Mouse (Mus musculus) liver, embryonic 13.5 days (tissue): ENCODE measurements around the gene Gm527. TPM values are rescaled to one million over a fixed set of nuclear protein-coding genes. Genes with fewer than 3 reads are reported as not detected.

Source experiments
- ATAC-seq: fragments of 200-750 bp; cut with Nextera tagmentation; 2 replicates; pipeline ENCODE4 v1.8.0; 2017; ENCODE audit warnings: low read depth, mild to moderate bottlenecking, moderate number of reproducible peaks, moderate library complexity
- DNase-seq: peaks from one replicate; pipeline ENCODE4 v3.0.0; 2022
- H3K27ac ChIP-seq: fragments of 300-500 bp; sonication (generic); 2 replicates; pipeline ENCODE4 v1.5.1; 2015; ENCODE audit warnings: moderate library complexity, mild to moderate bottlenecking, inconsistent platforms
- H3K27me3 ChIP-seq: fragments of 300-500 bp; sonication (generic); 2 replicates; pipeline ENCODE4 v1.6.1; 2015; ENCODE audit warnings: mild to moderate bottlenecking, inconsistent platforms
- H3K36me3 ChIP-seq: fragments of 300-500 bp; sonication (generic); 2 replicates; pipeline ENCODE4 v1.6.1; 2015; ENCODE audit warnings: mild to moderate bottlenecking, inconsistent platforms
- H3K4me1 ChIP-seq: fragments of 300-500 bp; sonication (generic); replicated peaks from 2 replicates; pipeline ENCODE4 v1.6.1; 2015; ENCODE audit warnings: inconsistent platforms
- H3K4me2 ChIP-seq: fragments of 300-500 bp; sonication (generic); 2 replicates; pipeline ENCODE4 v1.6.1; 2015; ENCODE audit warnings: inconsistent platforms, mild to moderate bottlenecking, moderate library complexity
- H3K4me3 ChIP-seq: fragments of 300-500 bp; sonication (generic); replicated peaks from 2 replicates; pipeline ENCODE4 v1.5.1; 2015; ENCODE audit warnings: mild to moderate bottlenecking, inconsistent platforms
- H3K9ac ChIP-seq: fragments of 300-500 bp; sonication (generic); 2 replicates; pipeline ENCODE4 v1.6.1; 2015; ENCODE audit warnings: mild to moderate bottlenecking, inconsistent platforms
- H3K9me3 ChIP-seq: fragments of 300-500 bp; sonication (generic); replicated peaks from 2 replicates; pipeline ENCODE4 v1.6.1; 2016; ENCODE audit warnings: inconsistent platforms
- WGBS: fragments of 180-500 bp; shearing (Covaris S2); methylation state at CpG from one replicate; pipeline ENCODE4 v1.1.7; 2015; ENCODE audit not compliant: insufficient replicate concordance; 5-methylcytosine and 5-hydroxymethylcytosine counted together
- polyA plus RNA-seq: library from polyadenylated mRNA; unstranded; fragments of >200 nt; fragmentation: Nextera tagmentation; extraction: Ambion mirVana; gene quantifications from 2 replicates; pipeline ENCODE4 v1.2.1, GENCODE M21; 2015

Gene Gm527
- polyA plus RNA-seq, 1 experiment from 2014 or later, result 1.0 TPM

DNA sequence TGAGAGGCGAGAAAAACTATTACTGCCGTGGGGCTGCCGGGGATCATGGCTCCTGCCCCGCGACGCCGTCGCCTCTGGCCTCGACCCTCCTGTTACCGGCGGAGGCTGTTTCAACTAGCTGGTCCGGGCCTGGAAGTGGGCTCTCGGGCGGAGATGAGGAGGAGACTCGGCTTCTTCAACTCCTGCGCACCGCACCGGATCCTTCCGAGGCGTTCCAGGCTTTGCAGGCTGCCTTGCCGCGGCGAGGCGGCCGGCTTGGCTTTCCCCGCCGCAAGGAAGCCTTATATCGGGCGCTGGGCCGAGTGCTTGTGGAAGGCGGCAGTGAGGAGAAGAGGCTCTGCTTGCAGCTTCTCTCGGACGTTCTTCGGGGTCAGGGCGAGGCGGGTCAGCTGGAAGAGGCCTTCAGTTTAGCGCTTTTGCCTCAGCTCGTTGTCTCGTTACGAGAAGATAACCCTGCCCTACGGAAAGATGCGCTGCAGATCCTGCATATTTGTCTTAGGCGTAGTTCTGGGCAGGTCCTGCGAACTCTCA, 48.5 kb downstream of the Gm527 start:
- H3K4me3 ChIP-seq, result peak overlapping the region; percentile 96
- peaks cover 57% of the 10 kb centered on the region for H3K4me1 ChIP-seq
- no peaks in the 10 kb centered on the region for H3K27me3 ChIP-seq
- H3K9ac ChIP-seq, result peak overlapping the region; percentile 86
- H3K27ac ChIP-seq, result peak overlapping the region; percentile 79
- WGBS, result under 1% methylated on average over 44 of the region's 44 CpGs
- 0 out of 2 replicates have a peak, but pooled peaks cover 3% of the 10 kb centered on the region for H3K36me3 ChIP-seq
- peak overlapping the region; percentile 84 for H3K4me2 ChIP-seq
- DNase-seq (peak; percentile 50), ATAC-seq (peak; percentile 1; the same call in 1 of the 2 replicates)
- H3K9me3 ChIP-seq, result no peaks in the 10 kb centered on the region

DNA sequence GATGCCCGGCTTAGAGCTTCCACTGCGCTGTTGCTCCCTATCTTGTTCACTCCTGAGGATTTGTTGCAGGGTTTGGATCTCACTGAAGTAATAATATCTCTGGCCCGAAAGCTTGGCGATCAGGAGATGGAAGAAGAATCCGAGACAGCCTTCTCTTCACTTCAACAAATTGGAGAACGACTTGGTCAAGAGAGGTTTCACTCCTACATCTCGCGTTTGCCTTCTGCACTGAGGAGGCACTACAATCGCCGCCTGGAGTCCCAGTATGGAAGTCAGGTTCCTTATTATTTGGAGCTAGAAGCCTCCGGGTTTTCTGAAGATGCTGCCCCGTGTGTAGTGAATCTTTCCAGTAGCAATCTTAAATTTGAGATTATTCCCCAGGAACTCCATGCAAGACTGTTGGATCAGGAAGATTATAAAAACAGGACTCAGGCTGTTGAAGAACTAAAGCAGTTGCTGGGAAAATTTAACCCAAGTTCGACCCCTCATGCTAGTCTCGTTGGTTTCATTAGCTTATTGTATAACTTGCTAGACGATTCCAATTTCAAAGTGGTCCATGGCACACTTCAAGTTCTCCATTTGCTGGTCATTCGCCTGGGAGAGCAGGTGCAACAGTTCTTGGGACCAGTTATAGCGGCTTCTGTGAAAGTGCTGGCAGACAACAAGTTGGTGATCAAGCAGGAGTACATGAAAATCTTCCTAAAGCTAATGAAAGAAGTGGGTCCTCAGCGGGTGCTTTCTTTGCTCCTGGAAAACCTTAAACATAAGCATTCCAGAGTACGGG, 49.1 kb downstream of the Gm527 start:
- ATAC-seq, result no peak
- H3K36me3 ChIP-seq, result 0 out of 2 replicates have a peak, but pooled peaks cover 3% of the 10 kb centered on the region
- no peak for DNase-seq
- H3K4me1 ChIP-seq, result peaks cover 61% of the 10 kb centered on the region
- WGBS, result 3% methylated on average over 19 of the region's 19 CpGs
- peak overlapping the region; percentile 84 for H3K4me2 ChIP-seq
- peak overlapping the region; percentile 86 for H3K9ac ChIP-seq
- no peaks in the 10 kb centered on the region for H3K9me3 ChIP-seq
- H3K27ac ChIP-seq, result peak overlapping the region; percentile 79
- peak overlapping the region; percentile 96 for H3K4me3 ChIP-seq
- no peaks in the 10 kb centered on the region for H3K27me3 ChIP-seq

DNA sequence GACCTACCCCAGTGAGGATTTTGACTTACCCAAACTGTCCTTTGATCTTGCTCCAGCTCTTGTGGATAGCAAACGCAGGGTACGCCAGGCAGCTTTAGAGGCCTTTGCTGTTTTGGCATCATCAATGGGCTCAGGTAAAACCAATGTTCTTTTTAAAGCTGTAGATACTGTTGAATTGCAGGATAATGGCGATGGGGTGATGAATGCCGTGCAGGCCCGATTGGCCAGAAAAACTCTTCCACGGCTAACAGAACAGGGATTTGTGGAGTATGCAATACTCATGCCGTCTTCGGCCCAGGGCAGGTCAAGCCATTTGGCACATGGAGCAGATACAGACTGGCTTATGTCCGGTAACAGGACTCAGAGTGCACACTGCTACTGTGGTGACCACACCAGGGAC, 49.8 kb downstream of the Gm527 start:
- ATAC-seq, result no peak
- Histone ChIP-seq H3K27ac (peak overlapping the region; percentile 79), H3K9ac (peak overlapping the region; percentile 86), H3K4me2 (peak overlapping the region; percentile 84), H3K36me3 (0 out of 2 replicates have a peak, but pooled peaks cover 3% of the 10 kb centered on the region), H3K9me3 (no peaks in the 10 kb centered on the region), H3K4me1 (peaks cover 66% of the 10 kb centered on the region), H3K4me3 (peak overlapping the region; percentile 96), H3K27me3 (no peaks in the 10 kb centered on the region)
- 3% methylated on average over 9 of the region's 9 CpGs for WGBS
- DNase-seq, result no peak

DNA sequence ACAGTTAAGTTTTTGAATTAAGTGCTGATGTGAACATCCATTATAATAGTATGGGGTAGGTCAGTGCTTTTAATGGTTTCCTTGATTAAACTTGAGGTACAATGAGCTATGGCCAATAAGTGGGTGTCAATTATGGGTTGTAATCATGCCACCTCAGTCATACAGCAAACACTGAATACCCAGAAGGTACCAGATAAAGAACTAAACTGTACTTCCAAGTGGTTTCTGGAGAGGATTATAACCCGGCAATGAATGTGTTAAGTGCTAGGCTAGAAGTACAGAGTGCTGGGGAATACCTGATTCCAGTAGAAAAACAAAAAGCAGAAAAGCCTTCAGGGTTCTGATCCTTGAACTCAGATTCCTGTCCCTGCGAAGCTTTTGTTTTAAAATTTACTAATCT, 50.4 kb downstream of the Gm527 start:
- WGBS, result 0% methylated on average over 2 of the region's 2 CpGs
- Histone ChIP-seq H3K27ac (peak overlapping the region; percentile 79; the same call in 1 of the 2 replicates), H3K4me3 (peak overlapping the region; percentile 96), H3K4me1 (peaks cover 67% of the 10 kb centered on the region), H3K4me2 (peak overlapping the region; percentile 84), H3K9ac (peak overlapping the region; percentile 86), H3K9me3 (no peaks in the 10 kb centered on the region), H3K27me3 (no peaks in the 10 kb centered on the region), H3K36me3 (0 out of 2 replicates have a peak, but pooled peaks cover 3% of the 10 kb centered on the region)
- DNase-seq (peak; percentile 19), ATAC-seq (no peak)

DNA sequence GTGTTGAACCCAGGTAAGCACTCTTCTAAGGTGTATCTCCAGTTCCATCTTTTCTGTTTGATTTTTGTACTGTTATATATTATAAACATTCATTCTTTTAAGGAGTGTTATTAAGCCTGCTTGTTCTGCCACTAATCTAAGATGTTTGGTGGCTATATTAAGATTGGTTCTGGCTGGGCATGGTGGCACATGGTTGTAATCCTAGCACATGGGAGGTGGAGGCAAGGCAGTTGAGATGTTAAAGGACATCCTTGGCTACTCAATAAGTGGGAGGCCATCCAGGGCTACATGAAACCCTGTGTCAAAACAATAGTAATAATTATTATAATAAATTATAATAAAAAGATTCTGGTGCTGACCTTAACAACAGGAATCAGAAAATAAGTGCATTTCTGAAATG, 53.7 kb downstream of the Gm527 start:
- Histone ChIP-seq H3K4me3 (no peak overlapping the region), H3K36me3 (0 out of 2 replicates have a peak, but pooled peaks cover 3% of the 10 kb centered on the region), H3K27me3 (no peaks in the 10 kb centered on the region), H3K27ac (no peak overlapping the region), H3K4me1 (peaks cover 65% of the 10 kb centered on the region), H3K9me3 (no peaks in the 10 kb centered on the region), H3K9ac (no peak overlapping the region), H3K4me2 (no peak overlapping the region)
- no peak for ATAC-seq
- DNase-seq, result no peak

DNA sequence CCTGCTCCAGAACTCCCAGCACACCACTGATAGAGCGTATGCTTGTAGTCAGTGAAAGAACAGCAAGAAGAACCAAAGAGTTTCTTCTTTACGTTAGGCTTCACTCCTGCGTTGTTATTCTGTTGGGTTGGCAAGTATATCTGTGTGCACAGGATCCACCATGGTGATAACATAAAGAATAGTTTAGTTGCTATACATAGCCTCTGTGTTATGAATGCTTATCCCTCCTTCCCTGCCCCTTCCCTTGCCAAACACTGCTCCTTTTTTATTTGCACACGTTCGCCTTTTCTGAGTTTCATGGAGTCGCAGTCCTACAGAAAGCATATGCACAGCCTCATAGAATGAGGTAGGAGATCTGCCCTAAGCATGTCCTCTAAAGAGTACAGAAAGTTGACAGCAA, 54.4 kb downstream of the Gm527 start:
- Histone ChIP-seq H3K9me3 (no peaks in the 10 kb centered on the region), H3K27me3 (no peaks in the 10 kb centered on the region), H3K36me3 (peaks cover 9% of the 10 kb centered on the region), H3K4me2 (no peak overlapping the region), H3K4me3 (no peak overlapping the region), H3K27ac (no peak overlapping the region), H3K4me1 (peaks cover 58% of the 10 kb centered on the region), H3K9ac (no peak overlapping the region)
- 45% methylated on average over 6 of the region's 6 CpGs for WGBS
- ATAC-seq (no peak), DNase-seq (no peak)

Other genes starting within 250 kb of the Gm527 start
- 3.6 and 4.0 TPM in 2 replicates for gene Klhl28, start 47.6 kb downstream of the Gm527 start, polyA plus RNA-seq
- gene Togaram1, start 47.9 kb downstream of the Gm527 start, polyA plus RNA-seq, result 6.5 and 10.5 TPM in 2 replicates
- gene Prpf39, start 118.4 kb downstream of the Gm527 start, polyA plus RNA-seq, result 17.6 and 21.8 TPM in 2 replicates
- 211 and 250 TPM in 2 replicates for gene Fkbp3, start 156.1 kb downstream of the Gm527 start, polyA plus RNA-seq
- 6.3 and 6.8 TPM in 2 replicates for gene Fancm, start 157.7 kb downstream of the Gm527 start, polyA plus RNA-seq